Mouse (Mus musculus): ENCODE measurements at regions not wholly inside any gene's neighbourhood (a gene's known extent, or its start where the extent isn't known, plus 50 kb on each side); places are given as distances from the start of the nearest gene placed in this dataset.

DNA sequence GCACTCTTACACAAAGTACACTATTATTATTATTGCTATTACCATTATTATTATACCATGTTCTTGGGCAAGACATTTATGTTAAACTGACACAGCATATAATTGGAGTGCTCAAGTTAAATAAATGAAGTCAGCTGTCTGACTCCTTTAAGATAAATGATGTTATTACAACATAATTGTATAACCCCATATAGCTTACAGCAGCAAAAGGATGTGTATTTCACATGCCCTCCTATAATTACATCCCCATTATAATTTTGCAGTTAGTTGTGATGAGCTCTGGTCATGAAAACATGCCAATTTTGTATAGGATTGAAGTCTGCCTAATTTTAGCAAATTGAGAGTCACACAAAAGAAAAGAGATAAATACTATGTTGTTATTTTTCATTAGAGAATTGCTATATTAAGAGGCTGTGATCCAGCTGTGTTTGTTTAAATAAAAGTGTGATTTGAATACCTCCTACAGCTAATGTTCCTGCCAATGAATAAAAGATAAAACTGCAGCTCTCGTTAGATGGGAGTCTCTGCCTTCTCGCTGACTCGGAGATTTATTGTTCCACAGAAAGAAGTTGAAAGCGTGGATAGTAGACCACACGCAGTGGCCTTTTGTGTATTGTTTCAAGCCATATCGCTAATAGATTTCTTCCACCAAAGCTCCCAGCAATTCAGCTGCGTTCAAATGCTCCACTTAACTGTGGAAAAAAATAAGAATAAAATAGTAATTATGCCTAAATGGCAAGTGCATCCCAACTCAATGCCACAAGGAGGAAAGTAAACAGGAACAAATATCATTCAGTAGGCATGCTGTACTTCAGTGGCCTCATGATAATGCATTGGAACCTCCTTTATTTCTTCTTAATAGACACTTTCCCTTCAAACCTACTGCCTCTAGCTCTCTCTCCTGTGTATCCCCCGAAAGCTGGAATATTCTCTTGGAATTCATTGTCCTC, 194.9 kb upstream of the Gm10192 start:
- DNase-seq, result no peak

DNA sequence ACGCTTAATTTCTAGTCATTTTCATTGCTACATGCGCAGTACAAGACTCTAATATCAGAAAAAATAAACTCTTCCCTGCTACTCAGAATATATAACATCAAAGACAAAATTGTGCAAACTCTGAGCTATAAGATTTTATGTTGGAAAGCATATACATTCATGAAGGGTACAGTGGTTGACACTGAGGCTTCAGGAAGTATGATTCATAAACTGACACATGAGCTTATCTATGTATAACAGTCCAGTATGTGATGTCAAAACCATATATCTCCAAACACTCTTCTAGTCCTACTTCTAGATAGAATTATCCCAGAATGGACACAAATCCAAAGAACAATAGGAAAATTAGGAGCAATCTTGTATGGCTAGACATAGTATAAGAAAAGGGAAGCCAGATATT, 177.5 kb upstream of the Gm10192 start:
- DNase-seq, result no peak

DNA sequence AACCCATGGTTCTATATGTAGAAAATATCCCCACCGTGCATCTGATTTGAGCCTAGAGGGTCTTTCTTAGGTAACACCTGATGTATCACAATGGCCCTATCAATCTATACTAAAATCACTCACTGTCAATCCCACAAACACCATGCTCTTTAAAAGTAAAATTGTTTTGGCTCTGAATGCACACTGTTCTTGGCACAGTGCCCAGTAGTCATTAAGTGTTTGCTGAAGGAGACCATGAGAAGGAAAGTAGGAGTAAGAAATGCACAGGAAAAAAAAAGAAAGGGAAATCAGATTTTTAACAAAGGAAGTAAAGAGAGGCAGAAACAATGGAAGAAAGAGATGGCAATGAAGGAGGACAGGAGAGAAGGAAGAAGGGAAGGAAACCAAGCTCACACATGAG, 175.0 kb upstream of the Gm10192 start:
- DNase-seq, result peak; percentile 9

DNA sequence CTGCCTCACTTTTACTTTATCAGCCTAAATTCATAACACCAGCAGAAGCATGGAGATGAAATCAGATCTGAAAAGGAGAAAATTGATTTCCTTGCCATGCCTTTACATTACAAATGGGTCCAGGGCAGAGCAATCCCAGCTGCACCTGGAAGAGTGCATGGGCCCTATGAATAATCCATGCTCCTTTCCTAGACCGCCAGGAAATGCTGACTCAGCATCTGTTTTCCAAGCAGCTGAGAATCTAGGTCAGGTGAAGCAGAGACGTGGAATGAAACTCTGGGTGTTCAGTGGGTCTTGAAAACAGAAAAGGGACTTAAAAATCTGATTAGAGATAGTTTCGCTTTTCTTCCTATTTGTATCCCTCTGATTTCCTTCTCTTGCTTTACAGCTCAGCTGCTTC, 163.8 kb upstream of the Gm10192 start:
- DNase-seq, result no peak

DNA sequence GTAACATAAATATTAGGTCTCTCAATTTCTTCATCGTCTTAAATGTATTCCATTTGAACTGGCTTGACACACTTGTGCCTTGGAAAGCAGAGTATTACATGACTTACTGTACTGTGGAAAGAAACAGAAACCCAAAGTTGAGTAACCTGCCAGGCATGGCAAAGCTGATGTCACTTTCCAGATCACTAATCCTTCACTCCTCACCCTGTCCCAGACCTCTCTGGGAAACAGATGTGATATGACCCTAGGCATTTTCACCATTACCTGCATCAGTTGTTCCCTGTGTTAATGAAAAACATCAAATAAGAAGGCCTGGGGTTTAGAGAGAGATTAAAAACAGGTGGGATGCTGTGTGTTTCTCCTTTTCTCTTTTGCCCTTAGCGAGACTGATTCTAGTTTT, 161.4 kb upstream of the Gm10192 start:
- no peak for DNase-seq

DNA sequence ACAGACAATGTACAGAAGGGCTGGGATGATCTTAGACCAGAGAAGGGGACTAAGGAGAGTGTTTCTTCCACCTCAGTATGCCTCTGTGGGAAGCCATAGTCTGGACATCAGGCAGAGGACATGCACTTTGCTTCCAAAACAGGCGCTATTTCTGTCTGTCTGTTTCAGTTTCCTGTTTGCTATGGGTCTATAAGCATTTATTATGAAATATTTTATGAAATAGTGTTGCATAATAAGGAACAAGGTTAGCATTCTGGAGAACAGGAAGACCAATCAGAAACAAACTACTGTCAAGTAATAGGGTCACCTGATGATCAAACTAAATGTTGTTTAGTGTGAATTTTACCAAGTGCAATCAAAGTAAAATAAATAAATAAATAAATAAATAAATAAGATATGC, 160.4 kb upstream of the Gm10192 start:
- no peak for DNase-seq
